Mouse (Mus musculus) B cell, adult 62 days (primary cell): ENCODE results near the gene Trpc5. TPM values are rescaled to one million over a fixed set of nuclear protein-coding genes. Genes with fewer than 3 reads are reported as not detected.

Source experiments
- total RNA-seq: library from RNA; stranded (reverse); gene quantifications from 4 replicates; pipeline ENCODE4 v1.2.4, GENCODE M21; 2023

Gene Trpc5
- total RNA-seq, result not detected in 4 replicates

GRCm38 (mm10) chrX:144688142-144688206, at the start of gene Trpc5:
Gene Trpc5, minus strand, starts transcription at chrX:144688180.

DNA sequence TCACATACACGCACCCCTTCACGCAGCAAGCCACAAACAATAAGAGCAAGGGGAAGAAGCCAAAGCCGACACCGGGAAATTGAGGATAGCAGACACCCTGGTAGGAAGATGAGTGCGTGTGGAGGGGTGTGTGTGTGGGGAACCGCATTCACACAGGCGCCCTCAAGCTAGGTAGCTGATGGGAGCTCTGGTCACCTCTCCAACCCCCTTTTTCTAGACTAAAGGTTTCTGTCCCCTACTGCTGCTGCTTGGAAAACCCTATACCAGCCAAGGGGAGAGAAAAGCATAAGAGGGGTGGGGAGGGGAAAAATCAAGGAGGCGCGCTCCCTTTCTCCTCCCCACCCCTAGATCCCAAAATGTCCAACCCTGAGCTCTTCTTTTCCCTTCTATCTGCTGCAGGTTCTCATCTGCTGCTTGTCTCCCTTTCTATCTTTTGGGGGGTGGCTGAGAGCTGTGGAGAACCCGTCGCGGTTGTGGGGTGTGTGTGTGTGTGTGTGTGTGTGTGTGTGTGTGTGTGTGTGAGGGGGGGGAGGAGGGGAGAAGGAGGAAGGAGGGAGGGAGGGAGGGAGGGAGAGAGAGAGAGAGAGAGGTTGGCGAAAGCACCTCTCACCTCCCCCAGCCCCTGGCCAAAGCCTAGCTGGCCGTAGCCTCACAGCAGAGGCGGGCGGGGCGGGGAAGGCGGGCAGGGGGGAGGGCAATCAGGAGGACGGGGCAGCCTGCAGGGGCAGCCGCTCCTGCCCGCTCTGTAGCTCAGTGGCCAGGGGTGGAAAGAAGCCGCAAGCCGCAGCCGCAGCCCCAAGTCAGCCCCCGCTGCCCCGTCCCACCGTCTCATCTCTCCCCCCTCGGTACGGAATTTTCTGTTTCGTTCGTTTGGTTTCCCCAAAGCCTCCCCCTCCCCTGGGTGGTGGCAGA, 483 bp upstream of the Trpc5 start, which contains the start of gene Rtl4:
Gene Rtl4 (plus strand): TSS at position 701 of the 912 bp plus-strand sequence.

DNA sequence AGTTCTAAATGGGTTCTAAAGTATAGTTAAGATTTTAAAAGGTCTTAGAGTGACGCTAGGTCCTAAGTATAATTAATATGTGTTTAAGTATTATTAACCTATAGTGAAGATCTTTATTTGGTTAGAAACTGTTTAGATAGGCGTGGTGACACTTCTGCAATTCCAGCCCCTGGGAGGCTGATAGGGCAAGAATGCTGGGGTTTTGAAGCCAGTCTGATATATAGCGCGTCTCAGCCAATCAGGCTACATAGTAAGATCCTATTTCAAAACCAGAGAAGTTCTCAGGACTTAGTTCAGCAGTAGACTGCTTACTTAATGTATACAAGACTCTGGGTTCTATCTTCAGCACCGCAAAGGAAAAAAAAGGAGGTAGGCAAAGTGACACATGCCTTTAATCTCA, 231.7 kb downstream of the Trpc5 start, which contains the start of gene Trpc5os:
Gene Trpc5os (plus strand): TSS at position 301 of the 400 bp plus-strand sequence.

Other genes with a start within 250 kb of the Trpc5 start
- not detected in 4 replicates for gene Trpc5os, start 231.6 kb downstream of the Trpc5 start, total RNA-seq
- gene Rtl4, start 727 bp upstream of the Trpc5 start, total RNA-seq, result not detected in 4 replicates